12 mouse cellular contexts compared by ENCODE assay signal in genomic region chr4:62590878-62591277, GRCm38 (mm10). TPM values are rescaled to one million over a fixed set of nuclear protein-coding genes. Genes with fewer than 3 reads are reported as not detected.
DNase-seq lines count a peak whose midpoint lies in the region; ATAC-seq and TF ChIP-seq lines count a peak whose summit lies in the region.
"Had no signal": no experiment of that assay in that cellular context is flagged by ENCODE, and none has a peak within 500 bp of the region (broad histone marks: within the 10 kb centered on the region; RNA-seq: fewer than 3 reads in every experiment).

No protein-coding gene starts in this region.

- H3K4me3 ChIP-seq in hindbrain, embryonic 10.5 days: no peak overlapping the region
- no peak overlapping the region for H3K4me3 ChIP-seq in hindbrain, embryonic 14.5 days (replicated peaks; ENCODE audit: low read length)
- no peak overlapping the region for H3K4me3 ChIP-seq in stomach, embryonic 14.5 days (ENCODE audit: low read depth, low read length)
- no peak overlapping the region for H3K4me3 ChIP-seq in stomach, postnatal 0 days (ENCODE audit: low read depth, low read length)
- no peak overlapping the region for H3K4me3 ChIP-seq in heart, embryonic 16.5 days (ENCODE audit: low read length)
- H3K4me3 ChIP-seq: megakaryocyte, embryonic 14.5 days; neural tube, embryonic 12.5 days had no signal

- no peak for TF ChIP-seq EP300 in stomach, postnatal 0 days (optimal IDR thresholded peaks at IDR 0.05)

- H3K9ac ChIP-seq in hindbrain, embryonic 14.5 days: no peak overlapping the region
- no peak overlapping the region for H3K9ac ChIP-seq in stomach, embryonic 14.5 days (replicated peaks; ENCODE audit: low read depth, low read length)
- no peak overlapping the region for H3K9ac ChIP-seq in stomach, postnatal 0 days (ENCODE audit: low read length)
- H3K9ac ChIP-seq in heart, embryonic 16.5 days (ENCODE audit: low read length): no peak overlapping the region
- H3K9ac ChIP-seq: liver, embryonic 14.5 days; neural tube, embryonic 12.5 days had no signal

- no peak for DNase-seq in hindbrain, embryonic 10.5 days (ENCODE audit: low spot score)
- DNase-seq in hindbrain, embryonic 14.5 days (ENCODE audit: low spot score): no peak
- no peak for DNase-seq in stomach, postnatal 0 days (ENCODE audit: low spot score)
- no peak for DNase-seq in T-cell, adult 2 months (ENCODE audit: low spot score)
- DNase-seq in right cerebral cortex, postnatal 4 days: no peak
- DNase-seq: gastrocnemius, postnatal 25 days had no signal

- no peak for TF ChIP-seq CTCF in stomach, postnatal 0 days (IDR thresholded peaks at IDR 0.05; ENCODE audit: low read depth)

- no peaks in the 10 kb centered on the region for H3K9me3 ChIP-seq in hindbrain, embryonic 10.5 days
- no peaks in the 10 kb centered on the region for H3K9me3 ChIP-seq in hindbrain, embryonic 14.5 days (ENCODE audit: control insufficient read depth, low read length)
- H3K9me3 ChIP-seq in stomach, embryonic 14.5 days (ENCODE audit: control insufficient read depth, low read depth, low read length): no peaks in the 10 kb centered on the region
- H3K9me3 ChIP-seq in stomach, postnatal 0 days (ENCODE audit: control insufficient read depth, low read length): no peaks in the 10 kb centered on the region
- no peaks in the 10 kb centered on the region for H3K9me3 ChIP-seq in heart, embryonic 16.5 days (replicated peaks; ENCODE audit: control insufficient read depth, low read length)
- H3K9me3 ChIP-seq: megakaryocyte, embryonic 14.5 days; neural tube, embryonic 12.5 days had no signal

- H3K27ac ChIP-seq in hindbrain, embryonic 10.5 days: 0 out of 2 replicates have a peak overlapping the region, but pooled peaks have one; percentile 2
- H3K27ac ChIP-seq in hindbrain, embryonic 14.5 days: no peak overlapping the region
- H3K27ac ChIP-seq in stomach, embryonic 14.5 days (ENCODE audit: low read length): peak overlapping the region; percentile 58; the same call in 1 of the 2 replicates
- no peak overlapping the region; the same call in 1 of the 2 replicates for H3K27ac ChIP-seq in stomach, postnatal 0 days (replicated peaks)
- H3K27ac ChIP-seq in heart, embryonic 16.5 days (ENCODE audit: low read length): peak overlapping the region; percentile 66
- H3K27ac ChIP-seq: liver, embryonic 14.5 days; neural tube, embryonic 12.5 days had no signal

- H3K27me3 ChIP-seq in hindbrain, embryonic 10.5 days (ENCODE audit: insufficient read depth, poor library complexity, severe bottlenecking): no peaks in the 10 kb centered on the region
- no peaks in the 10 kb centered on the region for H3K27me3 ChIP-seq in hindbrain, embryonic 14.5 days (ENCODE audit: control insufficient read depth, insufficient read depth, low read length)
- H3K27me3 ChIP-seq in stomach, embryonic 14.5 days (ENCODE audit: control insufficient read depth, insufficient read depth, low read length): no peaks in the 10 kb centered on the region
- H3K27me3 ChIP-seq in stomach, postnatal 0 days (ENCODE audit: control insufficient read depth, insufficient read depth, low read length): no peaks in the 10 kb centered on the region
- H3K27me3 ChIP-seq in heart, embryonic 16.5 days (ENCODE audit: control insufficient read depth, insufficient read depth, low read length): peaks cover 19% of the 10 kb centered on the region
- H3K27me3 ChIP-seq: neural tube, embryonic 12.5 days had no signal

- peaks cover 31% of the 10 kb centered on the region for H3K4me1 ChIP-seq in hindbrain, embryonic 10.5 days (replicated peaks)
- H3K4me1 ChIP-seq in hindbrain, embryonic 14.5 days (replicated peaks; ENCODE audit: control insufficient read depth, insufficient read depth, low read length): no peaks in the 10 kb centered on the region
- H3K4me1 ChIP-seq in stomach, embryonic 14.5 days (ENCODE audit: control insufficient read depth, insufficient read depth, low read length): peaks cover 11% of the 10 kb centered on the region
- H3K4me1 ChIP-seq in stomach, postnatal 0 days (replicated peaks; ENCODE audit: control insufficient read depth, insufficient read depth): no peaks in the 10 kb centered on the region
- peaks cover 7% of the 10 kb centered on the region for H3K4me1 ChIP-seq in heart, embryonic 16.5 days (ENCODE audit: control insufficient read depth, insufficient read depth, low read length)
- H3K4me1 ChIP-seq: megakaryocyte, embryonic 14.5 days had no signal

- no peak overlapping the region for H3K4me2 ChIP-seq in hindbrain, embryonic 14.5 days (replicated peaks)
- no peak overlapping the region for H3K4me2 ChIP-seq in stomach, embryonic 14.5 days (replicated peaks; ENCODE audit: low read depth, low read length)
- H3K4me2 ChIP-seq in stomach, postnatal 0 days (replicated peaks; ENCODE audit: low read depth): no peak overlapping the region
- H3K4me2 ChIP-seq in heart, embryonic 16.5 days (ENCODE audit: low read depth, low read length): no peak overlapping the region
- H3K4me2 ChIP-seq: neural tube, embryonic 12.5 days had no signal

- H3K36me3 ChIP-seq in hindbrain, embryonic 10.5 days: no peaks in the 10 kb centered on the region
- H3K36me3 ChIP-seq in hindbrain, embryonic 14.5 days (replicated peaks; ENCODE audit: control insufficient read depth, insufficient read depth): no peaks in the 10 kb centered on the region
- H3K36me3 ChIP-seq in stomach, embryonic 14.5 days (ENCODE audit: control insufficient read depth, insufficient read depth, low read length): no peaks in the 10 kb centered on the region
- H3K36me3 ChIP-seq in stomach, postnatal 0 days (ENCODE audit: control insufficient read depth, insufficient read depth, low read length): no peaks in the 10 kb centered on the region
- no peaks in the 10 kb centered on the region for H3K36me3 ChIP-seq in heart, embryonic 16.5 days (ENCODE audit: control insufficient read depth, insufficient read depth)
- H3K36me3 ChIP-seq: neural tube, embryonic 12.5 days had no signal

- WGBS in hindbrain, embryonic 10.5 days: 91% methylated on average over 1 of the region's 1 CpGs
- WGBS in hindbrain, embryonic 14.5 days: 77% methylated on average over 1 of the region's 1 CpGs
- 76% methylated on average over 1 of the region's 1 CpGs for WGBS in stomach, embryonic 14.5 days
- WGBS in stomach, postnatal 0 days: 96% methylated on average over 1 of the region's 1 CpGs
- WGBS in heart, embryonic 16.5 days: 77% methylated on average over 1 of the region's 1 CpGs

- ATAC-seq in hindbrain, embryonic 14.5 days (ENCODE audit: low FRiP score): no peak
- ATAC-seq in stomach, embryonic 14.5 days (ENCODE audit: insufficient number of reproducible peaks, insufficient read depth, low FRiP score, low read depth): no peak
- ATAC-seq in stomach, postnatal 0 days (ENCODE audit: low FRiP score, low TSS enrichment): no peak
- ATAC-seq in heart, embryonic 16.5 days (replicated peaks; ENCODE audit: extremely low read depth, insufficient read depth, low FRiP score): no peak
- ATAC-seq: activated CD4-positive, CD25-positive, alpha-beta regulatory T cell, adult 4 months had no signal

RNA-seq across cellular contexts. Expression of gene Rgs3, which starts 31.2 kb away (rescaled TPM):
- 36.2 and 48.6 TPM in 2 replicates for polyA plus RNA-seq in hindbrain, embryonic 10.5 days (2016; fragmentation: Nextera tagmentation; extraction: Ambion mirVana)
- 35.2 and 42.9 TPM in 2 replicates for polyA plus RNA-seq in hindbrain, embryonic 14.5 days (2014; fragmentation: Nextera tagmentation; extraction: Ambion mirVana)
- 38.2 and 42.0 TPM in 2 replicates for polyA plus RNA-seq in stomach, embryonic 14.5 days (2014; fragmentation: Nextera tagmentation; extraction: Ambion mirVana)
- 26.4 and 30.0 TPM in 2 replicates for polyA plus RNA-seq in stomach, postnatal 0 days (2015; fragmentation: Nextera tagmentation; extraction: Ambion mirVana)
- polyA plus RNA-seq in heart, embryonic 16.5 days (2015; fragmentation: Nextera tagmentation; extraction: Ambion mirVana): 62.8 and 63.1 TPM in 2 replicates

Comparison
In these comparisons a context has a peak if more than half of its experiments do, and no peak if none do; other contexts are left out.
1. H3K27ac ChIP-seq: peak in hindbrain, embryonic 10.5 days (single experiment), stomach, embryonic 14.5 days (single experiment) and heart, embryonic 16.5 days (single experiment); none in hindbrain, embryonic 14.5 days (single experiment) and stomach, postnatal 0 days (single experiment).